Mouse (Mus musculus) liver, embryonic 14.5 days (tissue): ENCODE results near the gene Arsa.

Experiments used
- CTCF ChIP-seq: IDR thresholded peaks from 2 replicates; pipeline ENCODE4 v1.5.1; 2016; ENCODE audit warnings: antibody characterized with exemption, low read depth, control low read depth
- EP300 ChIP-seq: IDR thresholded peaks from 2 replicates; pipeline ENCODE4 v1.6.1; 2016; ENCODE audit warnings: antibody characterized with exemption, low read depth

DNA sequence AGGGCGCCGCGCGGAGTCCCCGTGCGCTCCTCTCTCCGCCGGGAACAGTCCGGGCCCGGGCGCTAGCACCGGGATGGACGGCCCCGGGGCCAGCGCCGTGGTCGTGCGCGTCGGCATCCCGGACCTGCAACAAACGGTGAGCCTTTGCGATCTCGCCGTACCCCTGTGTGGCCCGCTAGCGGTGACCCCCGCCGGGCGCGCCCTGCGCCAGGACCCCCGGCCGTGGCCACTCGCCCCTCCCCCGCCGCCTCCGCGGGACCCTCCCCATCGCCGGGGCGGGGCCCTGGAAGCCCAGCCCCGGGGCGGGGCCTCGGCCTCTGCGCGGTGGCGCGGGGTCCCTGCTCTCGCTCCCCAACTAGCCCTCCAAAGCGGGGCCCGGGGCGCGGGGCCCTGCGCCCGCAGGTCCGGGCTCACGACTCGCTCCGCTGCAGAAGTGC lies 22.6 kb upstream of the Arsa start:
- no peak for TF ChIP-seq EP300
- TF ChIP-seq CTCF: no peak
